Comparison of ENCODE assay signal across 23 mouse cellular contexts in genomic region chr17:45240963-45241543, GRCm38 (mm10).
DNase-seq lines count a peak whose midpoint lies in the region; ATAC-seq and TF ChIP-seq lines count a peak whose summit lies in the region.
"Had no signal": no experiment of that assay in that cellular context is flagged by ENCODE, and none has a peak within 500 bp of the region (broad histone marks: within the 10 kb centered on the region; RNA-seq: fewer than 3 reads in every experiment).

No protein-coding gene starts in this region.

- H3K4me2 ChIP-seq in midbrain, embryonic 12.5 days (replicated peaks), result no peak overlapping the region
- no peak overlapping the region for H3K4me2 ChIP-seq in midbrain, embryonic 16.5 days (ENCODE audit: low read length)
- H3K4me2 ChIP-seq in embryonic facial prominence, embryonic 14.5 days (ENCODE audit: low read depth, low read length), result no peak overlapping the region
- H3K4me2 ChIP-seq: hindbrain, embryonic 12.5 days; limb, embryonic 13.5 days; liver, embryonic 12.5 days; neural tube, embryonic 13.5 days had no signal

- peak; percentile 83 for ATAC-seq in midbrain, embryonic 12.5 days (ENCODE audit: low FRiP score, low read depth)
- no peak for ATAC-seq in midbrain, embryonic 16.5 days
- ATAC-seq in embryonic facial prominence, embryonic 14.5 days (ENCODE audit: low read depth), result no peak
- ATAC-seq: forebrain, postnatal 0 days; intestine, postnatal 0 days; liver, embryonic 12.5 days had no signal

- H3K4me3 ChIP-seq in kidney, adult 2 months (ENCODE audit: insufficient read depth, low read depth, low read length), result no peak overlapping the region
- H3K4me3 ChIP-seq in midbrain, embryonic 12.5 days, result no peak overlapping the region
- H3K4me3 ChIP-seq in midbrain, embryonic 16.5 days (ENCODE audit: low read depth, low read length), result no peak overlapping the region
- H3K4me3 ChIP-seq in embryonic facial prominence, embryonic 14.5 days (ENCODE audit: low read depth, low read length), result no peak overlapping the region
- H3K4me3 ChIP-seq: hindbrain, embryonic 12.5 days; limb, embryonic 13.5 days; liver, embryonic 12.5 days; neural tube, embryonic 13.5 days had no signal

- H3K27me3 ChIP-seq in kidney, adult 2 months (replicated peaks; ENCODE audit: control insufficient read depth, insufficient read depth, low read length), result no peaks in the 10 kb centered on the region
- H3K27me3 ChIP-seq in midbrain, embryonic 12.5 days, result peaks cover 59% of the 10 kb centered on the region
- H3K27me3 ChIP-seq in midbrain, embryonic 16.5 days (ENCODE audit: control insufficient read depth, insufficient read depth, low read depth, low read length), result no peaks in the 10 kb centered on the region
- no peaks in the 10 kb centered on the region for H3K27me3 ChIP-seq in embryonic facial prominence, embryonic 14.5 days (replicated peaks; ENCODE audit: control insufficient read depth, insufficient read depth, low read length)
- H3K27me3 ChIP-seq: CH12.LX; hindbrain, embryonic 12.5 days; liver, embryonic 12.5 days had no signal

- H3K4me1 ChIP-seq in kidney, adult 2 months (ENCODE audit: control insufficient read depth, insufficient read depth, low read length), result no peaks in the 10 kb centered on the region
- no peaks in the 10 kb centered on the region for H3K4me1 ChIP-seq in midbrain, embryonic 12.5 days
- H3K4me1 ChIP-seq in midbrain, embryonic 16.5 days (ENCODE audit: control insufficient read depth, insufficient read depth, low read length), result no peaks in the 10 kb centered on the region; the same call in 1 of the 2 replicates
- H3K4me1 ChIP-seq in embryonic facial prominence, embryonic 14.5 days (ENCODE audit: control insufficient read depth, insufficient read depth, low read length), result peaks cover 19% of the 10 kb centered on the region
- H3K4me1 ChIP-seq: hindbrain, embryonic 12.5 days; liver, embryonic 12.5 days had no signal

- H3K36me3 ChIP-seq in kidney, adult 2 months (ENCODE audit: control insufficient read depth, insufficient read depth, low read length), result no peaks in the 10 kb centered on the region
- H3K36me3 ChIP-seq in midbrain, embryonic 12.5 days, result no peaks in the 10 kb centered on the region
- H3K36me3 ChIP-seq in midbrain, embryonic 16.5 days (ENCODE audit: control insufficient read depth, insufficient read depth, low read length), result no peaks in the 10 kb centered on the region
- H3K36me3 ChIP-seq in embryonic facial prominence, embryonic 14.5 days (ENCODE audit: control insufficient read depth, insufficient read depth, low read length), result no peaks in the 10 kb centered on the region
- H3K36me3 ChIP-seq: G1E; hindbrain, embryonic 12.5 days; limb, embryonic 13.5 days; liver, embryonic 12.5 days; neural tube, embryonic 13.5 days had no signal

- DNase-seq in kidney, adult 2 months, result peak; percentile 14
- no peak for DNase-seq in kidney, adult 11 months
- peak; percentile 81 for DNase-seq in embryonic facial prominence, embryonic 14.5 days (ENCODE audit: low spot score)
- no peak for DNase-seq in left cerebral cortex, adult 8-10 months (ENCODE audit: low spot score in 2 of 2)
- DNase-seq in ovary, postnatal 14 days (ENCODE audit: low spot score), result no peak
- DNase-seq in urinary bladder, postnatal 25 days (ENCODE audit: low spot score), result no peak
- DNase-seq: adrenal gland, postnatal 14 days; B cell, adult 2 months; cerebellum, adult 9-11 months; forebrain, postnatal 0 days; gastrocnemius, postnatal 36 days; lung, adult 18-20 months; right cerebral cortex, postnatal 4 days; thymus, postnatal 14 days had no signal

- no peak for TF ChIP-seq CTCF in kidney, adult 2 months (conservative IDR thresholded peaks at IDR 0.05; ENCODE audit: insufficient read depth, insufficient read length, low read depth, low read length)

- H3K9ac ChIP-seq in midbrain, embryonic 12.5 days (replicated peaks), result no peak overlapping the region
- H3K9ac ChIP-seq in midbrain, embryonic 16.5 days (ENCODE audit: low read depth, low read length), result no peak overlapping the region
- no peak overlapping the region for H3K9ac ChIP-seq in embryonic facial prominence, embryonic 14.5 days (ENCODE audit: low read depth, low read length)
- H3K9ac ChIP-seq: forebrain, postnatal 0 days; hindbrain, embryonic 12.5 days; limb, embryonic 13.5 days; liver, embryonic 12.5 days; neural tube, embryonic 13.5 days had no signal

- 43% methylated on average over 7 of the region's 7 CpGs for WGBS in kidney, adult 2 months
- WGBS in midbrain, embryonic 12.5 days, result 26% methylated on average over 6 of the region's 7 CpGs
- 30% methylated on average over 6 of the region's 7 CpGs for WGBS in midbrain, embryonic 16.5 days
- WGBS in embryonic facial prominence, embryonic 14.5 days, result 10% methylated on average over 7 of the region's 7 CpGs

- H3K27ac ChIP-seq in kidney, adult 2 months (ENCODE audit: insufficient read depth, low read depth, low read length), result no peak overlapping the region
- H3K27ac ChIP-seq in midbrain, embryonic 12.5 days (replicated peaks), result no peak overlapping the region
- no peak overlapping the region for H3K27ac ChIP-seq in midbrain, embryonic 16.5 days (ENCODE audit: low read length)
- H3K27ac ChIP-seq in embryonic facial prominence, embryonic 14.5 days (replicated peaks; ENCODE audit: low read depth, low read length), result no peak overlapping the region
- H3K27ac ChIP-seq: hindbrain, embryonic 12.5 days; limb, embryonic 13.5 days; liver, embryonic 12.5 days; neural tube, embryonic 13.5 days had no signal

- H3K9me3 ChIP-seq in midbrain, embryonic 12.5 days, result 0 out of 2 replicates have a peak, but pooled peaks cover 5% of the 10 kb centered on the region
- no peaks in the 10 kb centered on the region for H3K9me3 ChIP-seq in midbrain, embryonic 16.5 days (replicated peaks; ENCODE audit: control insufficient read depth, low read length, poor library complexity, severe bottlenecking)
- H3K9me3 ChIP-seq in embryonic facial prominence, embryonic 14.5 days (ENCODE audit: control insufficient read depth, low read length), result peaks cover 6% of the 10 kb centered on the region
- H3K9me3 ChIP-seq: neural tube, embryonic 13.5 days had no signal

- no peak for TF ChIP-seq POLR2A in kidney, adult 2 months (IDR thresholded peaks at IDR 0.05; ENCODE audit: low read depth, low read length)

Comparison
In these comparisons a context has a peak if more than half of its experiments do, and no peak if none do; other contexts are left out.
1. DNase-seq: peak in kidney, adult 2 months (single experiment) and embryonic facial prominence, embryonic 14.5 days (single experiment); none in kidney, adult 11 months (single experiment), left cerebral cortex, adult 8-10 months (0 of 2), ovary, postnatal 14 days (single experiment) and urinary bladder, postnatal 25 days (single experiment).